ENCODE assay signal across 14 mouse cellular contexts in genomic region chr13:111980205-111980595, GRCm38 (mm10).
DNase-seq lines count a peak whose midpoint lies in the region; ATAC-seq and TF ChIP-seq lines count a peak whose summit lies in the region.
"Had no signal": no experiment of that assay in that cellular context is flagged by ENCODE, and none has a peak within 500 bp of the region (broad histone marks: within the 10 kb centered on the region; RNA-seq: fewer than 3 reads in every experiment).

No protein-coding gene starts in this region.

- TF ChIP-seq POLR2A in olfactory bulb, adult 2 months (IDR thresholded peaks at IDR 0.05; ENCODE audit: insufficient read depth, low read depth, low read length) = no peak

- H3K27ac ChIP-seq in embryonic facial prominence, embryonic 14.5 days (replicated peaks; ENCODE audit: low read depth, low read length) = no peak overlapping the region
- no peak overlapping the region for H3K27ac ChIP-seq in embryonic facial prominence, embryonic 10.5 days (replicated peaks)
- H3K27ac ChIP-seq in lung, embryonic 14.5 days (ENCODE audit: low read depth) = 0 out of 2 replicates have a peak overlapping the region, but pooled peaks have one; percentile 78
- H3K27ac ChIP-seq in forebrain, embryonic 14.5 days (ENCODE audit: low read depth, low read length) = no peak overlapping the region
- peak overlapping the region; percentile 88 for H3K27ac ChIP-seq in olfactory bulb, adult 2 months (ENCODE audit: insufficient read depth, low read depth, low read length)

- no peak for TF ChIP-seq CTCF in lung, embryonic 14.5 days (IDR thresholded peaks at IDR 0.05; ENCODE audit: low read depth)
- TF ChIP-seq CTCF in olfactory bulb, adult 2 months (IDR thresholded peaks at IDR 0.05; ENCODE audit: insufficient read depth, low read depth, low read length) = no peak

- peak; percentile 53 for DNase-seq in embryonic facial prominence, embryonic 14.5 days (ENCODE audit: low spot score)
- no peak for DNase-seq in embryonic facial prominence, embryonic 10.5 days (ENCODE audit: low spot score)
- no peak for DNase-seq in lung, embryonic 14.5 days
- DNase-seq in lung, postnatal 36 days = no peak
- peak; percentile 48 for DNase-seq in forebrain, embryonic 14.5 days (ENCODE audit: low spot score)
- no peak for DNase-seq in ovary, postnatal 14 days (ENCODE audit: low spot score)
- DNase-seq in retina, postnatal 1 day = no peak
- DNase-seq: adrenal gland, adult 8-10 months; cerebellum, adult 2 months had no signal

- H3K36me3 ChIP-seq in embryonic facial prominence, embryonic 14.5 days (ENCODE audit: control insufficient read depth, insufficient read depth, low read length) = no peaks in the 10 kb centered on the region
- no peaks in the 10 kb centered on the region for H3K36me3 ChIP-seq in embryonic facial prominence, embryonic 10.5 days (replicated peaks)
- no peaks in the 10 kb centered on the region for H3K36me3 ChIP-seq in lung, embryonic 14.5 days (ENCODE audit: insufficient read depth)
- H3K36me3 ChIP-seq in forebrain, embryonic 14.5 days (ENCODE audit: control insufficient read depth, insufficient read depth, low read length) = no peaks in the 10 kb centered on the region
- H3K36me3 ChIP-seq: embryonic facial prominence, embryonic 12.5 days; intestine, embryonic 15.5 days; stomach, embryonic 15.5 days had no signal

- WGBS in embryonic facial prominence, embryonic 14.5 days = 58% methylated on average over 12 of the region's 12 CpGs
- 72% methylated on average over 12 of the region's 12 CpGs for WGBS in embryonic facial prominence, embryonic 10.5 days
- 63% methylated on average over 12 of the region's 12 CpGs for WGBS in lung, embryonic 14.5 days
- WGBS in forebrain, embryonic 14.5 days = 23% methylated on average over 12 of the region's 12 CpGs
- 17% methylated on average over 12 of the region's 12 CpGs for WGBS in olfactory bulb, adult 2 months

- 0 out of 2 replicates have a peak, but pooled peaks have one; percentile 32 for ATAC-seq in embryonic facial prominence, embryonic 14.5 days (ENCODE audit: low read depth)
- ATAC-seq in lung, embryonic 14.5 days (ENCODE audit: insufficient read depth) = no peak
- peak; percentile 40 for ATAC-seq in forebrain, embryonic 14.5 days
- ATAC-seq: Patski had no signal

- no peaks in the 10 kb centered on the region for H3K27me3 ChIP-seq in embryonic facial prominence, embryonic 14.5 days (replicated peaks; ENCODE audit: control insufficient read depth, insufficient read depth, low read length)
- no peaks in the 10 kb centered on the region for H3K27me3 ChIP-seq in embryonic facial prominence, embryonic 10.5 days (replicated peaks; ENCODE audit: low read depth, poor library complexity, severe bottlenecking)
- H3K27me3 ChIP-seq in lung, embryonic 14.5 days (ENCODE audit: insufficient read depth, low read length) = no peaks in the 10 kb centered on the region
- no peaks in the 10 kb centered on the region for H3K27me3 ChIP-seq in forebrain, embryonic 14.5 days (replicated peaks; ENCODE audit: control insufficient read depth, insufficient read depth, low read length)
- H3K27me3 ChIP-seq: embryonic facial prominence, embryonic 12.5 days; intestine, embryonic 15.5 days; Patski; stomach, embryonic 15.5 days had no signal

- H3K9me3 ChIP-seq in embryonic facial prominence, embryonic 14.5 days (ENCODE audit: control insufficient read depth, low read length) = no peaks in the 10 kb centered on the region
- H3K9me3 ChIP-seq in embryonic facial prominence, embryonic 10.5 days = no peaks in the 10 kb centered on the region
- no peaks in the 10 kb centered on the region for H3K9me3 ChIP-seq in lung, embryonic 14.5 days (ENCODE audit: low read depth, low read length)
- H3K9me3 ChIP-seq in forebrain, embryonic 14.5 days (replicated peaks; ENCODE audit: control insufficient read depth, low read length) = no peaks in the 10 kb centered on the region
- H3K9me3 ChIP-seq: embryonic facial prominence, embryonic 12.5 days; intestine, embryonic 15.5 days; stomach, embryonic 15.5 days had no signal

- H3K4me1 ChIP-seq in embryonic facial prominence, embryonic 14.5 days (ENCODE audit: control insufficient read depth, insufficient read depth, low read length) = peaks cover 26% of the 10 kb centered on the region
- peaks cover 43% of the 10 kb centered on the region for H3K4me1 ChIP-seq in embryonic facial prominence, embryonic 10.5 days
- H3K4me1 ChIP-seq in lung, embryonic 14.5 days (ENCODE audit: insufficient read depth) = peaks cover 28% of the 10 kb centered on the region
- peaks cover 16% of the 10 kb centered on the region for H3K4me1 ChIP-seq in forebrain, embryonic 14.5 days (ENCODE audit: control insufficient read depth, insufficient read depth, low read length)
- H3K4me1 ChIP-seq in olfactory bulb, adult 2 months (ENCODE audit: control insufficient read depth, insufficient read depth, low read length) = peaks cover 24% of the 10 kb centered on the region

- no peak overlapping the region for H3K9ac ChIP-seq in embryonic facial prominence, embryonic 14.5 days (ENCODE audit: low read depth, low read length)
- no peak overlapping the region for H3K9ac ChIP-seq in lung, embryonic 14.5 days
- H3K9ac ChIP-seq in forebrain, embryonic 14.5 days (ENCODE audit: low read length) = no peak overlapping the region
- H3K9ac ChIP-seq: embryonic facial prominence, embryonic 12.5 days; intestine, embryonic 15.5 days; stomach, embryonic 15.5 days had no signal

- no peak overlapping the region for H3K4me2 ChIP-seq in embryonic facial prominence, embryonic 14.5 days (ENCODE audit: low read depth, low read length)
- H3K4me2 ChIP-seq in lung, embryonic 14.5 days = no peak overlapping the region
- H3K4me2 ChIP-seq in forebrain, embryonic 14.5 days (ENCODE audit: low read length) = peak overlapping the region; percentile 29; the same call in 1 of the 2 replicates
- H3K4me2 ChIP-seq: embryonic facial prominence, embryonic 12.5 days had no signal

- H3K4me3 ChIP-seq in embryonic facial prominence, embryonic 14.5 days (ENCODE audit: low read depth, low read length) = no peak overlapping the region
- no peak overlapping the region for H3K4me3 ChIP-seq in embryonic facial prominence, embryonic 10.5 days
- H3K4me3 ChIP-seq in lung, embryonic 14.5 days (ENCODE audit: low read depth, low read length) = no peak overlapping the region
- no peak overlapping the region for H3K4me3 ChIP-seq in forebrain, embryonic 14.5 days (ENCODE audit: low read depth, low read length)
- H3K4me3 ChIP-seq in olfactory bulb, adult 2 months (ENCODE audit: insufficient read depth, low read depth, low read length) = no peak overlapping the region
- H3K4me3 ChIP-seq: embryonic facial prominence, embryonic 12.5 days; intestine, embryonic 15.5 days; stomach, embryonic 15.5 days had no signal

Comparison
In these comparisons a context has a peak if more than half of its experiments do, and no peak if none do; other contexts are left out.
1. DNase-seq: peak in embryonic facial prominence, embryonic 14.5 days (single experiment) and forebrain, embryonic 14.5 days (single experiment); none in embryonic facial prominence, embryonic 10.5 days (single experiment), lung, embryonic 14.5 days (single experiment), lung, postnatal 36 days (single experiment), ovary, postnatal 14 days (single experiment) and retina, postnatal 1 day (single experiment).
2. H3K27ac ChIP-seq: peak in lung, embryonic 14.5 days (single experiment) and olfactory bulb, adult 2 months (single experiment); none in embryonic facial prominence, embryonic 14.5 days (single experiment), embryonic facial prominence, embryonic 10.5 days (single experiment) and forebrain, embryonic 14.5 days (single experiment).